Mouse (Mus musculus): ENCODE measurements around the gene Ank3.

GRCm38 (mm10) chr10:70006380-70006779 lies 607.8 kb downstream of the Ank3 start:
- no peak for TF ChIP-seq CTCF (conservative IDR thresholded peaks at IDR 0.05; ENCODE audit: insufficient read depth, insufficient read length, low read depth, low read length)
- TF ChIP-seq POLR2A (IDR thresholded peaks at IDR 0.05; ENCODE audit: low read depth, low read length) = no peak
